Mouse (Mus musculus): Measurements from ENCODE around the gene Pard3b. TPM values are rescaled to one million over a fixed set of nuclear protein-coding genes. Genes with fewer than 3 reads are reported as not detected.

Pard3b gene
- polyA plus RNA-seq, 1 experiment: 0.42 TPM

DNA sequence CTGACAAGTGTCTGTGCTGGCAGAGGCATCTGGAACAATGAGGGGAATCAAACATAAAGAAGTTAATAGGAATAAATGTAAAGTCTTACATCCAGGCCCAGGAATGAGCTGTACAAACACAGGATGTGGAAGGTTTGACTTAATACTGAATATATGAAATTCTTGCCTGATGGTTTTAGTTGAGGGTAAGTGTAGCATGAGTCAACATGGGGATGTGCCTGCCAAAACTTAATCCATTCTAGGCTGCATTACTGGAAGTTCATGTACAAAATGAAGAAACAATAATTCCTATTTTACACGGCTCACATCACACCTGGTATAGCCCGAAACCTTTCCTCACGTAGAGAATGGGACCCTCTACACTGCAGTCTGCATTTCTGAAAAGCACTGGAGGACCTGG is 805.8 kb downstream of the Pard3b start:
- Histone ChIP-seq H3K9me3 (replicated peaks; ENCODE audit: control insufficient read depth, insufficient read depth, low read length, poor library complexity, severe bottlenecking) (no peaks in the 10 kb centered on the region), H3K4me1 (ENCODE audit: control insufficient read depth, insufficient read depth, low read length) (no peaks in the 10 kb centered on the region), H3K27me3 (ENCODE audit: control insufficient read depth, insufficient read depth, low read length, poor library complexity, severe bottlenecking) (no peaks in the 10 kb centered on the region; the same call in 1 of the 2 replicates), H3K9ac (ENCODE audit: low read depth, poor library complexity, severe bottlenecking) (no peak overlapping the region), H3K27ac (ENCODE audit: insufficient read depth, low read length) (no peak overlapping the region), H3K36me3 (ENCODE audit: control insufficient read depth, insufficient read depth, low read length, poor library complexity, severe bottlenecking) (no peaks in the 10 kb centered on the region), H3K4me3 (ENCODE audit: low read depth, low read length) (no peak overlapping the region)
- no peak for TF ChIP-seq EP300 (IDR thresholded peaks at IDR 0.05; ENCODE audit: insufficient read depth, low read depth, low read length)
- no peak for TF ChIP-seq CTCF (IDR thresholded peaks at IDR 0.05; ENCODE audit: low read depth, low read length)
- no peak for TF ChIP-seq POLR2A (IDR thresholded peaks at IDR 0.05; ENCODE audit: insufficient read depth, low read length)

DNA sequence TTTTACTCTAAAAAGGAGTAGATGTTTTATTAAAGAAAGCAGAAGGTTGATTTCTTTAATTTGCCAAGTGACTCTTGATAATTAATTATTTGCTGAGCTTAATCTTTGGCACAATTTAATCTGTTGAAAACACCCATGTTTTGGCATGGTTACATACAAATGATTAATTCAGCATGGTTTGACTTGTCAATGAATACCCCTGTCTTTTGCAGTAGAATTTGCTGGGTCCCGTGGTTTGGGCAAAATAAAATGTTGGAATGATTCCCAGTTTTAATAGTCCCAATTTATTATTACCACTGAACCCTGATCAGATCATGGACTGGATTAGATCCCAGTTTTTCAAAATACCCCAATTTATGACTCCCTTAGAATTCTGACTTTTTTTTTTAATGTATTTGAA is 808.2 kb downstream of the Pard3b start:
- no peak overlapping the region for H3K9ac ChIP-seq (ENCODE audit: low read depth, poor library complexity, severe bottlenecking)
- no peak overlapping the region for H3K27ac ChIP-seq (ENCODE audit: insufficient read depth, low read length)
- H3K9me3 ChIP-seq (replicated peaks; ENCODE audit: control insufficient read depth, insufficient read depth, low read length, poor library complexity, severe bottlenecking): no peaks in the 10 kb centered on the region
- no peak for TF ChIP-seq CTCF (IDR thresholded peaks at IDR 0.05; ENCODE audit: low read depth, low read length)
- TF ChIP-seq EP300 (IDR thresholded peaks at IDR 0.05; ENCODE audit: insufficient read depth, low read depth, low read length): no peak
- no peak for TF ChIP-seq POLR2A (IDR thresholded peaks at IDR 0.05; ENCODE audit: insufficient read depth, low read length)
- H3K36me3 ChIP-seq (ENCODE audit: control insufficient read depth, insufficient read depth, low read length, poor library complexity, severe bottlenecking): no peaks in the 10 kb centered on the region
- H3K4me1 ChIP-seq (ENCODE audit: control insufficient read depth, insufficient read depth, low read length): no peaks in the 10 kb centered on the region
- no peak overlapping the region for H3K4me3 ChIP-seq (ENCODE audit: low read depth, low read length)
- no peaks in the 10 kb centered on the region; the same call in 1 of the 2 replicates for H3K27me3 ChIP-seq (ENCODE audit: control insufficient read depth, insufficient read depth, low read length, poor library complexity, severe bottlenecking)

DNA sequence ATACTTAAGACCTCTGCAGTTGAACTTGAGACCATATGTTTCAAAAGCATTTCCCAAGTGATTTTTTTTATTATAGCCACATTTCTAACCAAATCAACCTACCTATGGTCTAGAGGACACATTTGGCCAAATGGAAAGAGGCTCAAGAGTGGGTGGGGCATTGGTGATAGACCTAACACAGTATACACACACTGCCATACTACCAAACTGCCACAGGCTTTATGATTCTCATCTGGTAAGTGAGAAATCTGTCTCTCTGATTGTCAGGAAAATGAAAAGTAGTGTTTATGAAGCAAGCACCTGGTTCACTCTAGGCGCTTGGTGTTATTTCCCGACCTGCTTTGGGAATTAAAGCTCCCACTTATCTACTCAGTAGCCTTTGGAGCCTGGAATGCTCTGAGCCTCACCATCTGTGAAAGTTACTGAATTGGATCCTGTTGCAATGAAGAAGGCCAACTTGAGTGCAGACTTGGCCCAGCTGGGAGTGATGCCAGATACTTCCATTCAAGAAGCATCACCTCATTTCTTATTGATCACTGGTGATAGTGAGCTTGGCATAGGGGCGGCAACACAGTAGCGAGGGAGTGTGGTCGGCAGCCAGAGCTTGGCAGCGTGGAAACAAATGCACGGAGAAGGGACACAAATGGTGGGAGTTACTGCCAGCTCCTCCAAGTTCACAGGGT is 810.7 kb downstream of the Pard3b start:
- H3K27ac ChIP-seq (ENCODE audit: insufficient read depth, low read length): no peak overlapping the region
- H3K9ac ChIP-seq (ENCODE audit: low read depth, poor library complexity, severe bottlenecking): no peak overlapping the region
- no peaks in the 10 kb centered on the region for H3K36me3 ChIP-seq (ENCODE audit: control insufficient read depth, insufficient read depth, low read length, poor library complexity, severe bottlenecking)
- no peaks in the 10 kb centered on the region for H3K9me3 ChIP-seq (replicated peaks; ENCODE audit: control insufficient read depth, insufficient read depth, low read length, poor library complexity, severe bottlenecking)
- TF ChIP-seq EP300 (IDR thresholded peaks at IDR 0.05; ENCODE audit: insufficient read depth, low read depth, low read length) (no peak), CTCF (IDR thresholded peaks at IDR 0.05; ENCODE audit: low read depth, low read length) (no peak), POLR2A (IDR thresholded peaks at IDR 0.05; ENCODE audit: insufficient read depth, low read length) (no peak)
- no peaks in the 10 kb centered on the region; the same call in 1 of the 2 replicates for H3K27me3 ChIP-seq (ENCODE audit: control insufficient read depth, insufficient read depth, low read length, poor library complexity, severe bottlenecking)
- no peak overlapping the region for H3K4me3 ChIP-seq (ENCODE audit: low read depth, low read length)
- no peaks in the 10 kb centered on the region for H3K4me1 ChIP-seq (ENCODE audit: control insufficient read depth, insufficient read depth, low read length)

DNA sequence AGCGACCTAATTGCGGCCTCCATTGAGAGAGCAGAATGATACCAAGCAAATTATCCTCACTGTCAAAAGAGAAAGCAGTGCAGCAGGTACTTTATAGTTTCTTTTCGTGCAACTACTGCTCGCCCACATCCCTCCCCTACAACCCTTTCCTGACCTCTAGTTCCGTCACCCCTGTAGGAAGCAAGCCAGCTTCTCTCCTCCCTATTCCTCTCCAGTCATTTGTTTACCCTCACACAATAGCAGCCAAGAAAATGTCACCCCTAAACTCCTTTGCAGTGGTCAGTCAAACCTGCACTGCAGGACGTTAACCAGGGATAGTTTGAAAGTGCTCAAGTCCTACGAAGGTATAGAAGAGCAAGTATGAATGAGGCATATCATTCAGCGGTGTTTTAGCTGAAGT is 826.9 kb downstream of the Pard3b start:
- no peaks in the 10 kb centered on the region for H3K27me3 ChIP-seq (ENCODE audit: control insufficient read depth, insufficient read depth, low read length, poor library complexity, severe bottlenecking)
- no peak overlapping the region for H3K27ac ChIP-seq (ENCODE audit: insufficient read depth, low read length)
- H3K4me3 ChIP-seq (ENCODE audit: low read depth, low read length): no peak overlapping the region
- no peaks in the 10 kb centered on the region for H3K4me1 ChIP-seq (ENCODE audit: control insufficient read depth, insufficient read depth, low read length)
- H3K9me3 ChIP-seq (replicated peaks; ENCODE audit: control insufficient read depth, insufficient read depth, low read length, poor library complexity, severe bottlenecking): no peaks in the 10 kb centered on the region
- TF ChIP-seq CTCF (IDR thresholded peaks at IDR 0.05; ENCODE audit: low read depth, low read length) (no peak), EP300 (IDR thresholded peaks at IDR 0.05; ENCODE audit: insufficient read depth, low read depth, low read length) (no peak), POLR2A (IDR thresholded peaks at IDR 0.05; ENCODE audit: insufficient read depth, low read length) (no peak)
- no peaks in the 10 kb centered on the region for H3K36me3 ChIP-seq (ENCODE audit: control insufficient read depth, insufficient read depth, low read length, poor library complexity, severe bottlenecking)
- H3K9ac ChIP-seq (ENCODE audit: low read depth, poor library complexity, severe bottlenecking): no peak overlapping the region

DNA sequence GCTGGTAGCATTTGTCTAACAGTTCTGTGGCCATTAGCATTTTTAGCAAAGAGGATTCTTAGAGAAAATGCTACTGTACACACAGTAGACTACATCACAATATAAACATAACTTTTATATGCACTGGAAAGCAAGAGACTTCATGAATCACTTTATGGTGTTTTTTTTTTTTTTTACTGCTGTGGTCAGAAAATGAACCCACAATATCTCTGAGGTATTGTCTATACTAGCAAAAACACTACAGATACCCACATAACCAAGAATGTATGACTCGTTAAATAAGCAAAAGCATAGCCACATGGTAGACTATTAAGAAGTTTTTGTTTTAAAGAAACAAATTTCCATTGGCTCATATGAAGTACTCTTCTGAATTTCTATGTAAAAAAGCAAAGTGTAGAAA is 827.9 kb downstream of the Pard3b start:
- H3K9ac ChIP-seq (ENCODE audit: low read depth, poor library complexity, severe bottlenecking): no peak overlapping the region
- H3K27me3 ChIP-seq (ENCODE audit: control insufficient read depth, insufficient read depth, low read length, poor library complexity, severe bottlenecking): no peaks in the 10 kb centered on the region
- H3K4me3 ChIP-seq (ENCODE audit: low read depth, low read length): no peak overlapping the region
- no peaks in the 10 kb centered on the region for H3K4me1 ChIP-seq (ENCODE audit: control insufficient read depth, insufficient read depth, low read length)
- H3K9me3 ChIP-seq (replicated peaks; ENCODE audit: control insufficient read depth, insufficient read depth, low read length, poor library complexity, severe bottlenecking): no peaks in the 10 kb centered on the region
- H3K27ac ChIP-seq (ENCODE audit: insufficient read depth, low read length): no peak overlapping the region
- H3K36me3 ChIP-seq (ENCODE audit: control insufficient read depth, insufficient read depth, low read length, poor library complexity, severe bottlenecking): no peaks in the 10 kb centered on the region
- no peak for TF ChIP-seq EP300 (IDR thresholded peaks at IDR 0.05; ENCODE audit: insufficient read depth, low read depth, low read length)
- no peak for TF ChIP-seq CTCF (IDR thresholded peaks at IDR 0.05; ENCODE audit: low read depth, low read length)
- no peak for TF ChIP-seq POLR2A (IDR thresholded peaks at IDR 0.05; ENCODE audit: insufficient read depth, low read length)

DNA sequence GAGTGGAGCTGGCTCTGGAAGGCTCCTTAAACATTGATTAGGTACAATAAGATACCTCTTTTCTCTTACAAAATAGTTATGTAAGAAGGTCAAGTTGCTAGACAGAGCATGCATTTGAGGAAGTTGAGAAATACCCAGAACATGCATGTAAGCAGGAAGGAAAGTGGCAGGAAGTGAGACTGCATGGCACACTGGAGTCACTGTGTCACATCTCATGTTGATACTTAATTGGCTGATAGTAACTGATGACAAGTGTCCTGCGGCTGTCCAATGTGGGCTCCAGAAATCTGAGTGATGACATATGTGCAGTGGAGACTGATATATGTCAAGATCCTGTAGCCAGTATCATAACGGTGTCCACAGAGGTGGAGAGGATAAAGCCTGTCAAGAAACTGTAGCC is 844.4 kb downstream of the Pard3b start:
- Histone ChIP-seq H3K9me3 (replicated peaks; ENCODE audit: control insufficient read depth, insufficient read depth, low read length, poor library complexity, severe bottlenecking) (no peaks in the 10 kb centered on the region), H3K4me1 (ENCODE audit: control insufficient read depth, insufficient read depth, low read length) (no peaks in the 10 kb centered on the region), H3K36me3 (ENCODE audit: control insufficient read depth, insufficient read depth, low read length, poor library complexity, severe bottlenecking) (no peaks in the 10 kb centered on the region), H3K27me3 (ENCODE audit: control insufficient read depth, insufficient read depth, low read length, poor library complexity, severe bottlenecking) (no peaks in the 10 kb centered on the region), H3K27ac (ENCODE audit: insufficient read depth, low read length) (no peak overlapping the region), H3K9ac (ENCODE audit: low read depth, poor library complexity, severe bottlenecking) (no peak overlapping the region), H3K4me3 (ENCODE audit: low read depth, low read length) (no peak overlapping the region)
- TF ChIP-seq POLR2A (IDR thresholded peaks at IDR 0.05; ENCODE audit: insufficient read depth, low read length) (no peak), CTCF (IDR thresholded peaks at IDR 0.05; ENCODE audit: low read depth, low read length) (no peak), EP300 (IDR thresholded peaks at IDR 0.05; ENCODE audit: insufficient read depth, low read depth, low read length) (no peak)

All from ES-Bruce4 (cell line).